Mouse (Mus musculus): ENCODE results near the gene Stat1. TPM values are rescaled to one million over a fixed set of nuclear protein-coding genes. Genes with fewer than 3 reads are reported as not detected.

The Stat1 gene
- total RNA-seq, 2 experiments from 2014 or later: 12.2 to 13.4 TPM

GRCm38 (mm10) chr1:52131787-52132377 lies 12.6 kb downstream of the Stat1 start:
- no peak for DNase-seq

- no peak for DNase-seq
Measured at GRCm38 (mm10) chr1:52133254-52133653, 14.0 kb downstream of the Stat1 start.

- no peak for DNase-seq
Measured at GRCm38 (mm10) chr1:52137292-52137691, 18.1 kb downstream of the Stat1 start.

GRCm38 (mm10) chr1:52140534-52140933 lies 21.3 kb downstream of the Stat1 start:
- no peak for DNase-seq

GRCm38 (mm10) chr1:52141482-52141881 lies 22.2 kb downstream of the Stat1 start:
- DNase-seq: no peak

GRCm38 (mm10) chr1:52142117-52142516 lies 22.9 kb downstream of the Stat1 start:
- no peak for DNase-seq

GRCm38 (mm10) chr1:52143191-52143590 lies 24.0 kb downstream of the Stat1 start:
- no peak for DNase-seq

- DNase-seq: no peak
Measured at GRCm38 (mm10) chr1:52143596-52144156, 24.4 kb downstream of the Stat1 start.

- DNase-seq: no peak
Measured at GRCm38 (mm10) chr1:52144907-52145306, 25.7 kb downstream of the Stat1 start.

- DNase-seq: no peak
Measured at GRCm38 (mm10) chr1:52146214-52146970, 27.2 kb downstream of the Stat1 start.

- no peak for DNase-seq
Measured at GRCm38 (mm10) chr1:52147431-52147830, 28.2 kb downstream of the Stat1 start.

- DNase-seq: no peak
Measured at GRCm38 (mm10) chr1:52148178-52148577, 28.9 kb downstream of the Stat1 start.

GRCm38 (mm10) chr1:52148696-52149095 lies 29.5 kb downstream of the Stat1 start:
- DNase-seq: no peak

- peak; percentile 71 for DNase-seq
Measured at GRCm38 (mm10) chr1:52149934-52150346, 30.7 kb downstream of the Stat1 start.

- DNase-seq: peak; percentile 31
Measured at GRCm38 (mm10) chr1:52150676-52151075, 31.4 kb downstream of the Stat1 start.

GRCm38 (mm10) chr1:52151166-52151565 lies 31.9 kb downstream of the Stat1 start:
- no peak for DNase-seq

GRCm38 (mm10) chr1:52152369-52152768 lies 33.1 kb downstream of the Stat1 start:
- no peak for DNase-seq

- no peak for DNase-seq
Measured at GRCm38 (mm10) chr1:52152936-52153335, 33.7 kb downstream of the Stat1 start.

- DNase-seq: no peak
Measured at GRCm38 (mm10) chr1:52154890-52155289, 35.6 kb downstream of the Stat1 start.

- DNase-seq: no peak
Measured at GRCm38 (mm10) chr1:52156351-52156750, 37.1 kb downstream of the Stat1 start.

GRCm38 (mm10) chr1:52158040-52158439 lies 38.8 kb downstream of the Stat1 start:
- no peak for DNase-seq

- peak; percentile 36 for DNase-seq
Measured at GRCm38 (mm10) chr1:52158490-52159381, 39.5 kb downstream of the Stat1 start.

All from gastrocnemius, postnatal 25 days (tissue).